Mouse (Mus musculus) kidney, adult 2 months (tissue): ENCODE measurements at regions not wholly inside any gene's neighbourhood (a gene's known extent, or its start where the extent isn't known, plus 50 kb on each side); places are given as distances from the start of the nearest gene placed in this dataset.

Experiments
- CTCF ChIP-seq: fragments of 200-500 bp; conservative IDR thresholded peaks from 2 replicates; pipeline ENCODE4 v1.5.1; 2011; ENCODE audit warnings: low read depth, mild to moderate bottlenecking, control low read depth, low read length, moderate library complexity, mixed read lengths; ENCODE audit not compliant: insufficient read depth, insufficient read length
- POLR2A ChIP-seq: fragments of 200-500 bp; IDR thresholded peaks from one replicate; pipeline ENCODE4 v1.6.1; 2011; ENCODE audit warnings: low read depth, low read length, control low read depth

DNA sequence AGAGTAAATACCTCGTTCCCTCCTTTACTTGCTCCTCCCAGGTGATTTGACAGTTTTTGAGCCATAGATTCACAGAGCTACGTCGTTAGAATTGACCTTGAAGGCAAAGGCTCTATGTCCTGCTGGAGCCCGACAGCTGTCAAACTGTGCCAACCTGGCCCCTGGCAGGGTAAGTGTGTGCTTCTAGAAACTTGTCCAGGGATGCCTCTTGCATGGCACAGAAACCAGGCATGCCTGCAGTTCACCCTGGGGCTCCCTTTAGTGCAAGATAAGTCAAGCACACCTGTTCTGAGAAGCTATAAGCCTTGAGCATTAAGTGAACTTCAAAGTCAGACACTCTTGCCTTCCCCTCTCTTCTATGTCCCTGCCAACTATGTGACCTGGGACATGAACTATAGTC is 64.1 kb upstream of the Rpl10-ps3 start:
- TF ChIP-seq POLR2A (no peak), CTCF (no peak)
